Mouse (Mus musculus) midbrain, embryonic 10.5 days (tissue): ENCODE results near the gene Tmc7. TPM values are rescaled to one million over a fixed set of nuclear protein-coding genes. Genes with fewer than 3 reads are reported as not detected.

Experiments
- DNase-seq: peaks from one replicate; pipeline ENCODE4 v3.0.0-alpha.2; 2017; ENCODE audit warnings: low spot score
- H3K27ac ChIP-seq: fragments of 300-500 bp; sonication (generic); replicated peaks from 2 replicates; pipeline ENCODE4 v1.5.1; 2016; ENCODE audit warnings: mild to moderate bottlenecking
- H3K27me3 ChIP-seq: fragments of 300-500 bp; sonication (generic); 2 replicates; pipeline ENCODE4 v1.6.1; 2016; ENCODE audit warnings: low read depth, mild to moderate bottlenecking; ENCODE audit not compliant: poor library complexity, severe bottlenecking
- H3K36me3 ChIP-seq: fragments of 300-500 bp; sonication (generic); 2 replicates; pipeline ENCODE4 v1.6.1; 2016; ENCODE audit warnings: mild to moderate bottlenecking, moderate library complexity
- H3K4me1 ChIP-seq: fragments of 300-500 bp; sonication (generic); 2 replicates; pipeline ENCODE4 v1.6.1; 2016
- H3K4me3 ChIP-seq: fragments of 300-500 bp; sonication (generic); 2 replicates; pipeline ENCODE4 v1.5.1; 2016; ENCODE audit warnings: mild to moderate bottlenecking, moderate library complexity
- H3K9me3 ChIP-seq: fragments of 300-500 bp; sonication (generic); replicated peaks from 2 replicates; pipeline ENCODE4 v1.6.1; 2016; ENCODE audit warnings: mild to moderate bottlenecking
- WGBS: fragments of 180-500 bp; shearing (Covaris S2); methylation state at CpG from one replicate; pipeline ENCODE4 v1.1.7; 2016; 5-methylcytosine and 5-hydroxymethylcytosine counted together
- polyA plus RNA-seq: library from polyadenylated mRNA; unstranded; fragments of >200 nt; fragmentation: Nextera tagmentation; extraction: Ambion mirVana; gene quantifications from 2 replicates; pipeline ENCODE4 v1.2.1, GENCODE M21; 2016

The Tmc7 gene
- polyA plus RNA-seq, 1 experiment from 2014 or later = 7.4 TPM

GRCm38 (mm10) chr7:118491431-118492147 is 92.9 kb downstream of the Tmc7 start, which contains the start of gene Itpripl2:
Gene Itpripl2 (minus strand): TSS chr7:118491975.
- under 1% methylated on average over 55 of the region's 55 CpGs for WGBS
- H3K9me3 ChIP-seq = no peaks in the 10 kb centered on the region
- peak within 1 kb of the TSS; percentile 88 for H3K27ac ChIP-seq
- H3K4me1 ChIP-seq = peaks cover 26% of the 10 kb centered on the region
- H3K27me3 ChIP-seq = peaks cover 64% of the 10 kb centered on the region
- no peaks in the 10 kb centered on the region for H3K36me3 ChIP-seq
- peak within 1 kb of the TSS; percentile 73 for H3K4me3 ChIP-seq
- peak; percentile 80 for DNase-seq

- H3K9me3 ChIP-seq = no peaks in the 10 kb centered on the region
- WGBS = 3% methylated on average over 67 of the region's 67 CpGs
- H3K4me1 ChIP-seq = peaks cover 26% of the 10 kb centered on the region
- H3K27me3 ChIP-seq = peaks cover 64% of the 10 kb centered on the region
- peak overlapping the region; percentile 73 for H3K4me3 ChIP-seq
- H3K36me3 ChIP-seq = no peaks in the 10 kb centered on the region
- peak overlapping the region; percentile 88 for H3K27ac ChIP-seq
- DNase-seq = peak; percentile 65
Measured at GRCm38 (mm10) chr7:118490666-118491430, 93.7 kb downstream of the Tmc7 start.

- no peaks in the 10 kb centered on the region for H3K36me3 ChIP-seq
- WGBS = 11% methylated on average over 57 of the region's 57 CpGs
- peak; percentile 17 for DNase-seq
- peaks cover 26% of the 10 kb centered on the region for H3K4me1 ChIP-seq
- no peaks in the 10 kb centered on the region for H3K9me3 ChIP-seq
- peak overlapping the region; percentile 73 for H3K4me3 ChIP-seq
- H3K27ac ChIP-seq = no peak overlapping the region
- H3K27me3 ChIP-seq = peaks cover 64% of the 10 kb centered on the region
Measured at GRCm38 (mm10) chr7:118489706-118490665, 94.5 kb downstream of the Tmc7 start.

GRCm38 (mm10) chr7:118488060-118488664 is 96.4 kb downstream of the Tmc7 start:
- WGBS = 35% methylated on average over 8 of the region's 8 CpGs
- H3K4me1 ChIP-seq = peaks cover 26% of the 10 kb centered on the region
- no peak overlapping the region for H3K4me3 ChIP-seq
- no peaks in the 10 kb centered on the region for H3K9me3 ChIP-seq
- H3K36me3 ChIP-seq = no peaks in the 10 kb centered on the region
- H3K27me3 ChIP-seq = peaks cover 57% of the 10 kb centered on the region
- H3K27ac ChIP-seq = no peak overlapping the region
- no peak for DNase-seq

GRCm38 (mm10) chr7:118486917-118487316 is 97.6 kb downstream of the Tmc7 start:
- H3K27ac ChIP-seq = no peak overlapping the region
- no peaks in the 10 kb centered on the region for H3K9me3 ChIP-seq
- no peak overlapping the region for H3K4me3 ChIP-seq
- no peak for DNase-seq
- 61% methylated on average over 5 of the region's 5 CpGs for WGBS
- H3K36me3 ChIP-seq = no peaks in the 10 kb centered on the region
- H3K4me1 ChIP-seq = peaks cover 24% of the 10 kb centered on the region
- peaks cover 45% of the 10 kb centered on the region for H3K27me3 ChIP-seq

Other genes with a start within 250 kb of the Tmc7 start
- 2.0 and 3.0 TPM in 2 replicates for gene Syt17, start 136.5 kb downstream of the Tmc7 start, polyA plus RNA-seq
- gene Itpripl2, start 92.8 kb downstream of the Tmc7 start, polyA plus RNA-seq = 0.78 TPM in 2 replicates
- gene Coq7, start 51.4 kb downstream of the Tmc7 start, polyA plus RNA-seq = 129 and 131 TPM in 2 replicates
- 0.19 and 0.39 TPM in 2 replicates for gene Tmc5, start 12.6 kb upstream of the Tmc7 start, polyA plus RNA-seq
- 78.0 and 90.9 TPM in 2 replicates for gene Gde1, start 121.0 kb upstream of the Tmc7 start, polyA plus RNA-seq
- 33.0 and 40.4 TPM in 2 replicates for gene Ccp110, start 127.8 kb upstream of the Tmc7 start, polyA plus RNA-seq
- gene Vps35l, start 155.5 kb upstream of the Tmc7 start, polyA plus RNA-seq = 68.6 and 84.0 TPM in 2 replicates